Mouse (Mus musculus): ENCODE results near the gene Lamtor1. TPM values are rescaled to one million over a fixed set of nuclear protein-coding genes. Genes with fewer than 3 reads are reported as not detected.

Gene Lamtor1
- total RNA-seq, 2 experiments from 2014 or later: 117 TPM

- DNase-seq: no peak
Observed at GRCm38 (mm10) chr7:101954163-101954562, 48.5 kb downstream of the Lamtor1 start.

GRCm38 (mm10) chr7:101955276-101955675 is 49.6 kb downstream of the Lamtor1 start:
- DNase-seq: no peak

GRCm38 (mm10) chr7:101955862-101956261 is 50.2 kb downstream of the Lamtor1 start:
- no peak for DNase-seq

DNA sequence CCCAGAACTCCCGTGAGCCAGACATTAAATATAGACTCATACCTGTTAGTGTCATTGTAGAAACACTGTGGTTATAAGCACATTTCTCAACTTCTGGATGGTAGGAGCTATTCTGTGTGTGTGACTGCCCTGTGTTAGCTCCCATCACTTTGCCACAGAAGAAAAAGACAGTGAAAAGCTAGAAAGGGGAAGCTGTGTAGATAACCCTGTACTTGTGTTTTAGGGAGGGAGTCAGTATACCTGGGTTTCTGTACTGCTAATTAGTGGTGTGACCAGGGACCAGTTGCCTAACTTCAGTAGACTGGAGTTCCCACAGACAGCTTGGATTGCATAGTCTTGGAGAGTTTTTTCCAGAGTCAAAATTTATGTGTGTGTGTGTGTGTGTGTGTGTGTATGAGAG is 50.8 kb downstream of the Lamtor1 start:
- DNase-seq: no peak

- DNase-seq: no peak
Observed at GRCm38 (mm10) chr7:101956911-101957310, 51.2 kb downstream of the Lamtor1 start.

DNA sequence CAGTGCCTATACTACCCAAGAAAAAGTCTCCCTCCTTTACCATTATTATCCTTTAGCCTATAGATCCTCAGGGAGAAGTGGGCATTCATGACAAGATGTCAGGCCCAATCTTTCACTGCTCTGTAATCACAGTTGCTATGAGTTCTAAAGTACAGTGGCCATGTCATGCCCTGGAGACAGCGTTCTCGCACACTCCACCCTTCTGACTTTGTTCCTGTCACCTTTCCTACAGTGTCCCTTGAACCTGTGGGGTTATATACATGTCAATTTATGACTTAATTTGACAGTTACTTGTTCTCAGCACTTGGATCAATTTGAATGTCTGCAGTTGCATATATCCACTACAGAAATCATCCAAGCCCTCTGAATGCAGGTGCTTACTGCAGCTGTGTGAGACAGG is 57.1 kb downstream of the Lamtor1 start:
- DNase-seq: no peak

DNA sequence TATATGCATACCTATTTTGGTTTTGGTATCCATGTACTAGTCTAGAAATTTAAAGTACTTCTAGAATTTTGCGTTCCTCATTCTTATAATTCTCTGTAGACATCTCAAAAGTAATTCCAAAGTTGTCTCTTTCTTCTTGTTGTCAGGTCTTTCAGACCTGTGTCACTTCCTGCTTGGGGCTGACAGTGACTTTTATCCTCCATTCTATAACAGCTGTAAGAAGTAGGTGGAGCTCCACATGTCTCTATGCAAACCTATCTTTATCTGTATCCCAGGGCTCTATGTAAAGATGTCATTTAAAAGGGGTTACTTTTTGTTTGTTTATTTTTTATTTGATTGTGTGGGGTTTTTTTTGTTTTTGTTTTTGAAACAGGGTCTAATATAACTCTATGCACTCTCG is 57.9 kb downstream of the Lamtor1 start:
- no peak for DNase-seq

DNA sequence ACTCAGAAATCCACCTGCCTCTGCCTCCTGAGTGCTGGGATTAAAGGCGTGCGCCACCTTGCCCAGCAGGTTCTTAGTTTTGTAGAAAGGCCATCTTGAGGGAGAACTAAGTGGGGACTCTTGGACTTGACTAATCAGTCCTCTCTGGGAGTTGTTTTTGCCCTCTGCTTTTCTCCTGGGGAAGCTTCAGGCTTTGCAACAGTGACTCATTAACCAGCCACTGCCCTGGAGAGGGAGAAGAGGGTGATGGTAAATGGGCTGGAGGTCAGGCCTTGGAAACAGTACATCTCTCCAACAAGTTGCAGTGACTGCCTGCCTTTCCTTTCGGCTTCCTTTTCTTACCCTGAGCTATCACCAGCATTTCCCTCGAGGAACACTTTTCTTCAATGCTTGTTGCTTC is 58.8 kb downstream of the Lamtor1 start:
- no peak for DNase-seq

GRCm38 (mm10) chr7:101965606-101966005 is 59.9 kb downstream of the Lamtor1 start:
- DNase-seq: no peak

DNA sequence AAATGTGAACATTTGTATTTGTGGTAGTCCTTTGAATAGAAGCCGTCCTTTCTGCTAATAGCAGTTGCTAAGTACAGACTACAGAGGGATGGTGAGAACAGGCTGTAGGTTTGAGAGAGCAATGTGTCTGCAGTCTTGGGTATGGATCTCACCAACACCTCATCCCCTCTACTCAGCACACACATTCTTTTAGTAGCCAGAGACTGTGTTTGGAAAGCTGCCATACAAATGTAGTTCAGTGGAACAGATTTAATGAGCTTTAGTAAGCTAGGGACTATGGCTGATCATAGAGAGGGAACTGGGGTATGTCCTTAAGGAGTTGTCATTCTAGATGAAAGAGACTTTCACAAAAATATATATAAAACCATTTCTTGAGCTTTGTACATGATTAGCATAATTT is 61.6 kb downstream of the Lamtor1 start:
- no peak for DNase-seq

DNA sequence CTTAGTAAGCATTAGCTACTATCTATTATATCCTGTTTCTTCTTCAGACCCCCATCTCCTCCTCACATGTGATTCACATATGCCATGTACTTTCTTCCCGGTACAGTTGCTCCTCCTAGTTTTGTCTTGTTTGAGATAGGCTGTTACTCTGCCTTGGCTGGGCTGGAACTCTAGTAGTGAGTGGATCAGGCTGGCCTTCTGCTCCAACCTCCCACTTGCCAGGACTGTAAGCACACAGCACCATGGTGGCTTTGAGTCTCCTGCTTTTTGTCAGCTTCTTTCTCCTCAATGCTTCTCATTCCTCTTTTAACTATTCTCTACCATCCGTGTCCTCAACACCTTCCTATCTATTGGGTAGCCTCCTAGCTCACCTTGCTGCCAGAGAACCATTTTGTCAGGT is 63.0 kb downstream of the Lamtor1 start:
- DNase-seq: no peak

- DNase-seq: peak; percentile 88 to 93
Observed at GRCm38 (mm10) chr7:101969694-101970428, 64.2 kb downstream of the Lamtor1 start.

DNA sequence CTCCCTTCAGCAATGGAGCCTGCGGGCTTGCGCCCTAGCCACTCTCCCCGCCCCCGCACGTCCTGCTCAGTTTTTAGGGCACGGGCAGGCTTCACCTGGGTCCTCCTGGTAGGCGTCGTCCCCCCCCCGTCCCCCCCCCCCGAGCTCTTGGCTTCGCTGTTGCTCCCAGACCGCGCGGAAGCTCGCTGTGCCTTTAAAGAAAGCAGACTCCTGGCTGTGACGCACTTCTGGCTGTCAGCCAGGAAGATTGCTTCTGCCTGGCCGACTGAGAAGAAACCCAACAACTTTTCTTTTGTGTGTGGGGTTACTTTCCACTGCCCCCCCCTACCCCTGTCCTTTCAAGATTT is 64.7 kb downstream of the Lamtor1 start:
- DNase-seq: peak; percentile 95

GRCm38 (mm10) chr7:101970821-101971461 is 65.2 kb downstream of the Lamtor1 start:
- DNase-seq: peak; percentile 88 to 89

- DNase-seq: no peak
Observed at GRCm38 (mm10) chr7:101971721-101972120, 66.0 kb downstream of the Lamtor1 start.

DNA sequence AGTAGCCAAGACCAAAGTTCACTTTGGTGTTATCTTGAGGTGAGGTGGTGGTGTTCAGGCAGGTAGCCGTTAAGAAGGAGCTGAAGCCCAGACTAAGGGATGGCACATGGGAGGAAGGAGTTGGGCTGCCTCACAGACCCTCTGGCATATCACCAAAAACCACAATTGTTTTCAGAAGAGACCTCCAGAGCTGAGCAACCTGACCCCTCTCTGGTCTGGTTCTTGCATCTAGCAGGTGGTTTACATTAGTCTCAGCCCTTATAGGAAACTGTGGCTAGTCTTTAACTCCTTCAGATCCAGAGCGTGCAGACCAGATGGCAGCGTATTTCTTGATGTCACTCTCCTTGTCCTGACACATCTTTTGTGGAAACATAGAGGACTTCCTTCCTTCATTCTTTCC is 68.0 kb downstream of the Lamtor1 start:
- DNase-seq: no peak

DNA sequence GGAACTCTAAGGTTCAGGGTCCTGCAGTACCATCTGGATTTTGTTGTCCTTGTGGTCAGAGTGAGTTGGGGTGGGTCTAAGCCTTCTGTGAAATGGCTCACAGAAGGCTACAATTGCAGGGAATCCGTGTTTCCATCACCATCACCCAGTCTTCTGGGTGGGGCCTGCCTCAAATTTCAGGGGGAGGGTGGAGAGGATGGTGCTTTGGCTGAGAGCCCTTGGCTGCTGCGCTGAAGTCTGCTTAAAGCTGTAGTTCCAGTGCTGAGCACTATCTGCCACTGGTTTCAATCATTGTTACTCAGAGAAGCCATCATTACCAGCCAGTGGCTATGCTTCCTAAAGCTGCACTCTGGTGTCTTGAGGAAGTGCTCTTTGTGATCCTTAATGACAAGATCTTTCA is 68.8 kb downstream of the Lamtor1 start:
- DNase-seq: peak; percentile 72 to 75

Small RNAs within 50 kb of the gene (microRNA-seq; reads per million reads assigned to microRNA genes)
- gene Gm22655: 0 reads per million in 2 experiments

Other genes with a start within 250 kb of the Lamtor1 start
- 10 to 100 TPM; 76.3 to 88.0 TPM for gene Clpb, start 242.3 kb upstream of the Lamtor1 start, total RNA-seq (2021)
- under 1 TPM; 0.18 to 0.27 TPM for gene Phox2a, start 87.6 kb upstream of the Lamtor1 start, total RNA-seq (2021)
- gene Inppl1, start 67.7 kb upstream of the Lamtor1 start, total RNA-seq (2021): 100 to 1,000 TPM; 184 to 200 TPM
- 1 to 10 TPM; 5.0 to 7.5 TPM for gene Folr2, start 48.7 kb upstream of the Lamtor1 start, total RNA-seq (2021)
- 10 to 100 TPM; 16.8 to 17.2 TPM for gene Anapc15, start 42.2 kb upstream of the Lamtor1 start, total RNA-seq (2021)
- not detected for gene Folr1, start 35.1 kb upstream of the Lamtor1 start, total RNA-seq (2021)
- gene Tomt, start 455 bp downstream of the Lamtor1 start, total RNA-seq (2021): not detected
- 1 to 10 TPM; 4.1 to 5.7 TPM for gene Lrrc51, start 28.0 kb downstream of the Lamtor1 start, total RNA-seq (2021)
- 10 to 100 TPM; 89.0 to 95.0 TPM for gene Numa1, start 28.2 kb downstream of the Lamtor1 start, total RNA-seq (2021)
- 10 to 100 TPM in 1 of 2 experiments, 1 to 10 TPM in 1; 7.4 to 11.9 TPM for gene Il18bp, start 112.8 kb downstream of the Lamtor1 start, total RNA-seq (2021)
- gene Rnf121, start 159.6 kb downstream of the Lamtor1 start, total RNA-seq (2021): 10 to 100 TPM; 24.5 TPM
- 1 to 10 TPM; 4.9 to 6.9 TPM for gene Xndc1, start 159.6 kb downstream of the Lamtor1 start, total RNA-seq (2021)
- gene Xntrpc, start 159.8 kb downstream of the Lamtor1 start, total RNA-seq (2021): under 1 TPM; 0.44 to 0.74 TPM
- under 1 TPM; 0.15 to 0.90 TPM for gene Trpc2, start 177.2 kb downstream of the Lamtor1 start, total RNA-seq (2021)
- gene Art1, start 195.8 kb downstream of the Lamtor1 start, total RNA-seq (2021): 100 to 1,000 TPM; 268 to 300 TPM
- gene Art5, start 203.6 kb downstream of the Lamtor1 start, total RNA-seq (2021): 10 to 100 TPM; 15.2 to 22.8 TPM
- gene Chrna10, start 210.9 kb downstream of the Lamtor1 start, total RNA-seq (2021): not detected

Data from heart, adult 18-20 months (tissue).